Mouse (Mus musculus) liver (tissue): Measurements from ENCODE around the gene Tedc2.

Experiments
- DNase-seq: peaks from one replicate; pipeline ENCODE4 v3.0.0-alpha.2; 2020; ENCODE audit warnings: mixed read lengths

The Tedc2 gene

GRCm38 (mm10) chr17:24220435-24221411, at the start of gene Tedc2:
TSS of gene Tedc2 (minus strand) at chr17:24220851.
- DNase-seq, result peak; percentile 97

- DNase-seq, result no peak
Observed at GRCm38 (mm10) chr17:24267133-24267532, 46.5 kb upstream of the Tedc2 start.

- no peak for DNase-seq
Observed at GRCm38 (mm10) chr17:24264766-24265165, 44.1 kb upstream of the Tedc2 start.

GRCm38 (mm10) chr17:24260516-24260915, 39.9 kb upstream of the Tedc2 start:
- no peak for DNase-seq

GRCm38 (mm10) chr17:24259702-24260101, 39.1 kb upstream of the Tedc2 start:
- DNase-seq, result no peak

- DNase-seq, result no peak
Observed at GRCm38 (mm10) chr17:24258981-24259380, 38.3 kb upstream of the Tedc2 start.

GRCm38 (mm10) chr17:24252329-24252728, 31.7 kb upstream of the Tedc2 start:
- no peak for DNase-seq

GRCm38 (mm10) chr17:24251320-24252069, 30.8 kb upstream of the Tedc2 start, which contains the start of gene Ccnf:
TSS of gene Ccnf (minus strand) at chr17:24251484.
- DNase-seq, result peak; percentile 99

GRCm38 (mm10) chr17:24250988-24251319, 30.3 kb upstream of the Tedc2 start:
- DNase-seq, result no peak

GRCm38 (mm10) chr17:24248641-24249040, 28.0 kb upstream of the Tedc2 start:
- no peak for DNase-seq

- no peak for DNase-seq
Observed at GRCm38 (mm10) chr17:24244061-24244460, 23.4 kb upstream of the Tedc2 start.

GRCm38 (mm10) chr17:24243311-24243969, 22.8 kb upstream of the Tedc2 start:
- DNase-seq, result peak; percentile 75

- no peak for DNase-seq
Observed at GRCm38 (mm10) chr17:24236921-24237320, 16.3 kb upstream of the Tedc2 start.

- DNase-seq, result no peak
Observed at GRCm38 (mm10) chr17:24236479-24236878, 15.8 kb upstream of the Tedc2 start.

GRCm38 (mm10) chr17:24227941-24228340, 7.3 kb upstream of the Tedc2 start:
- DNase-seq, result no peak

- DNase-seq, result no peak
Observed at GRCm38 (mm10) chr17:24226721-24227120, 6.1 kb upstream of the Tedc2 start.

GRCm38 (mm10) chr17:24225851-24226250, 5.2 kb upstream of the Tedc2 start:
- peak; percentile 82 for DNase-seq

GRCm38 (mm10) chr17:24224741-24225140, 4.1 kb upstream of the Tedc2 start:
- no peak for DNase-seq

- no peak for DNase-seq
Observed at GRCm38 (mm10) chr17:24223513-24223912, 2.9 kb upstream of the Tedc2 start.

GRCm38 (mm10) chr17:24222653-24223052, 2.0 kb upstream of the Tedc2 start:
- no peak for DNase-seq

GRCm38 (mm10) chr17:24216836-24217235, 3.8 kb downstream of the Tedc2 start:
- DNase-seq, result no peak

GRCm38 (mm10) chr17:24213186-24213585, 7.5 kb downstream of the Tedc2 start:
- DNase-seq, result no peak

GRCm38 (mm10) chr17:24212441-24213018, 8.1 kb downstream of the Tedc2 start:
- DNase-seq, result no peak
